Mouse (Mus musculus) lung, embryonic 14.5 days (tissue): ENCODE results near the gene Synpo2. TPM values are rescaled to one million over a fixed set of nuclear protein-coding genes. Genes with fewer than 3 reads are reported as not detected.

Experiments
- ATAC-seq: fragments of 200-750 bp; cut with Nextera tagmentation; 2 replicates; pipeline ENCODE4 v1.8.0; 2017; ENCODE audit warnings: mild to moderate bottlenecking, moderate TSS enrichment, moderate library complexity; ENCODE audit not compliant: insufficient read depth
- DNase-seq: peaks from one replicate; pipeline ENCODE4 v3.0.0-alpha.2; 2015
- H3K27ac ChIP-seq: fragments of 300-500 bp; sonication (generic); 2 replicates; pipeline ENCODE4 v1.5.1; 2014; ENCODE audit warnings: low read depth, mild to moderate bottlenecking, moderate library complexity
- H3K27me3 ChIP-seq: fragments of 300-500 bp; sonication (generic); 2 replicates; pipeline ENCODE4 v1.6.1; 2014; ENCODE audit warnings: low read length, control low read depth; ENCODE audit not compliant: insufficient read depth
- H3K36me3 ChIP-seq: fragments of 300-500 bp; sonication (generic); 2 replicates; pipeline ENCODE4 v1.6.1; 2014; ENCODE audit warnings: control low read depth; ENCODE audit not compliant: insufficient read depth
- H3K4me1 ChIP-seq: fragments of 300-500 bp; sonication (generic); 2 replicates; pipeline ENCODE4 v1.6.1; 2014; ENCODE audit warnings: antibody characterized with exemption, control low read depth; ENCODE audit not compliant: insufficient read depth
- H3K4me2 ChIP-seq: fragments of 300-500 bp; sonication (generic); 2 replicates; pipeline ENCODE4 v1.6.1; 2014; ENCODE audit warnings: mild to moderate bottlenecking
- H3K4me3 ChIP-seq: fragments of 300-500 bp; sonication (generic); 2 replicates; pipeline ENCODE4 v1.5.1; 2014; ENCODE audit warnings: low read depth, low read length
- H3K9ac ChIP-seq: fragments of 300-500 bp; sonication (generic); 2 replicates; pipeline ENCODE4 v1.6.1; 2014
- H3K9me3 ChIP-seq: fragments of 300-500 bp; sonication (generic); 2 replicates; pipeline ENCODE4 v1.6.1; 2016; ENCODE audit warnings: low read depth, low read length, control low read depth
- CTCF ChIP-seq: IDR thresholded peaks from 2 replicates; pipeline ENCODE4 v1.5.1; 2016; ENCODE audit warnings: antibody characterized with exemption, low read depth
- whole genome bisulfite sequencing: fragments of 180-500 bp; shearing (Covaris S2); extraction: QIAGEN DNeasy Blood & Tissue Kit; methylation state at CpG from one replicate; pipeline ENCODE4 v1.1.7; 2014; 5-methylcytosine and 5-hydroxymethylcytosine counted together
- polyA plus RNA-seq: library from polyadenylated mRNA; unstranded; fragments of >200 nt; fragmentation: Nextera tagmentation; extraction: Ambion mirVana; gene quantifications from 2 replicates; pipeline ENCODE4 v1.2.1, GENCODE M21; 2014

Synpo2 gene
- polyA plus RNA-seq, 1 experiment from 2014 or later: 13.2 TPM

- Histone ChIP-seq H3K36me3 (no peaks in the 10 kb centered on the region), H3K9me3 (no peaks in the 10 kb centered on the region), H3K4me3 (no peak overlapping the region), H3K27ac (no peak overlapping the region), H3K9ac (no peak overlapping the region), H3K4me1 (no peaks in the 10 kb centered on the region), H3K4me2 (no peak overlapping the region), H3K27me3 (no peaks in the 10 kb centered on the region)
- no peak for TF ChIP-seq CTCF
- ATAC-seq (no peak), DNase-seq (no peak)
- 43% methylated on average over 5 of the region's 5 CpGs for WGBS
Observed at GRCm38 (mm10) chr3:123166450-123166849, 69.5 kb downstream of the Synpo2 start.

GRCm38 (mm10) chr3:123164183-123164582, 71.8 kb downstream of the Synpo2 start:
- no peak for TF ChIP-seq CTCF
- H3K9ac ChIP-seq: no peak overlapping the region
- no peaks in the 10 kb centered on the region for H3K36me3 ChIP-seq
- no peaks in the 10 kb centered on the region for H3K4me1 ChIP-seq
- no peak overlapping the region for H3K4me2 ChIP-seq
- no peak for ATAC-seq
- H3K4me3 ChIP-seq: no peak overlapping the region
- no peaks in the 10 kb centered on the region for H3K27me3 ChIP-seq
- WGBS: 65% methylated on average over 1 of the region's 1 CpGs
- H3K27ac ChIP-seq: no peak overlapping the region
- DNase-seq: no peak
- H3K9me3 ChIP-seq: no peaks in the 10 kb centered on the region

GRCm38 (mm10) chr3:123163192-123163523, 72.8 kb downstream of the Synpo2 start:
- no peak for TF ChIP-seq CTCF
- DNase-seq (no peak), ATAC-seq (no peak)
- Histone ChIP-seq H3K27me3 (no peaks in the 10 kb centered on the region), H3K4me3 (no peak overlapping the region), H3K9me3 (no peaks in the 10 kb centered on the region), H3K36me3 (no peaks in the 10 kb centered on the region), H3K4me1 (no peaks in the 10 kb centered on the region), H3K27ac (peak overlapping the region; percentile 9; the same call in 1 of the 2 replicates), H3K4me2 (no peak overlapping the region), H3K9ac (no peak overlapping the region)
- WGBS: 46% methylated on average over 4 of the region's 4 CpGs

DNA sequence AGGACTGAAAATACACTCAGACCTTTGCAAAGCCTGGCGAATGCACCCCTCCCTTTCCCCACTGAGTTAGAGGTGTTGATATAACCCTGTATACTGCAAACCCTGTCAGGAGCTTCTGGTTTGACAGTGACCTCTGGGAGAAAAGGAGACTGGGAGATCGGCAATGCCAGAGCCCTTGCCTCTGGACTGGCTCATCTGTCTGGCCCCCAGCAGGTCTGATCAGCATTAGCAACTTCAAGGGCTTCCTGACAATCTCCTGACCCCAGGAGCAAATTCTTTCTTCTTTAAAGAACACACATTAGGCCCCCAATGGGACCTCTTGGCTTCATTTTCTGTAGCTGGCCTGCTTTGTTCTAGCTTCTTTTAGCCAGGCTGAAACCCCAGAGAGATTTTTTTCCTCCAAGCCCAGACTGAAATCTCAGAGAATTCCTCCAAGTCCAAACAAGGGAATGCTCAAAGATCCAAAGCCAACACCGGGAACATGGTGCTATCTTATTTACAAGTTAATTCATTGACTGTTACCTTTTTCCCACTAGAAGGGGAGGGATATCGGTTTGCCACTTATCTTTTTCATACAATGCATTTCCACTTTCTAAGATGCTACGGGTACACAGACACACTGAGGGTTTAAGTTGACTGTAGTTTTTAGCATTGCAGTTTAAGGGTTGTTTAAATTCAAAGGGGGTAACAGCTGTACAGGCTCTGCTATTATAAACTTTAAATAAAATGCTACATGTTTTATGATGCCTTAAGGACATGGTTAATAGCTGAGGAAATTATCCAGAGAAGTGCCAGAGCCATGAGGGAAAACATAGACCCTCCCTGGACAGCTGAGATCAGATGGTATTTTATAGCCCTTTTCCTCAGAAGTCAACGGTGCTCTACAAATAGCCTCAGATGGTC, 73.4 kb downstream of the Synpo2 start:
- no peak for TF ChIP-seq CTCF
- H3K4me3 ChIP-seq: no peak overlapping the region
- H3K4me1 ChIP-seq: no peaks in the 10 kb centered on the region
- H3K4me2 ChIP-seq: no peak overlapping the region
- no peaks in the 10 kb centered on the region for H3K9me3 ChIP-seq
- ATAC-seq: no peak
- WGBS: 36% methylated on average over 6 of the region's 6 CpGs
- H3K9ac ChIP-seq: no peak overlapping the region
- no peaks in the 10 kb centered on the region for H3K27me3 ChIP-seq
- H3K27ac ChIP-seq: peak overlapping the region; percentile 9; the same call in 1 of the 2 replicates
- H3K36me3 ChIP-seq: no peaks in the 10 kb centered on the region
- DNase-seq: no peak

DNA sequence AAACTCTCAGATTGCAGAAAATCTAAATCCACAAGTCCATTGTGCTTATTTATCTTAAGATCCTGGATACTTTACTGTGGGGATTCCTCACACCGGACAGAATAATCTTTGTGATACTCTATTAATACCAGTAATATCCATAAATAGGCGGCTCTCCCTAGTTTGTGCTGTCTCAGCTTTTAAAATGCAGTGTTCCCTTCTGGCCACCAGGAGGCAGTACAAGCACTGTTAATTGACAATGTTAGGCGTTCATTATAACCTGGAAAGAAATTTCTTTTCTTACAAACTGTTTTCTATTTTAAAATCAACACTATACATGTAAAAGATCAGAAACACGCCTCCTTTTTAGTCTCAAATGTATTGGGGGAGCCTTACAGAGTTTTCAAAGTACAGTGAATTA, 75.2 kb downstream of the Synpo2 start:
- no peaks in the 10 kb centered on the region for H3K4me1 ChIP-seq
- no peaks in the 10 kb centered on the region for H3K27me3 ChIP-seq
- WGBS: 11% methylated on average over 4 of the region's 4 CpGs
- no peak overlapping the region for H3K4me2 ChIP-seq
- H3K9me3 ChIP-seq: no peaks in the 10 kb centered on the region
- no peak overlapping the region for H3K4me3 ChIP-seq
- H3K9ac ChIP-seq: no peak overlapping the region
- H3K36me3 ChIP-seq: no peaks in the 10 kb centered on the region
- no peak for ATAC-seq
- peak; percentile 86 for DNase-seq
- H3K27ac ChIP-seq: no peak overlapping the region
- peak; percentile 85 for TF ChIP-seq CTCF

GRCm38 (mm10) chr3:123159139-123159824, 76.7 kb downstream of the Synpo2 start:
- Histone ChIP-seq H3K4me1 (no peaks in the 10 kb centered on the region), H3K9me3 (no peaks in the 10 kb centered on the region), H3K4me3 (no peak overlapping the region), H3K27me3 (no peaks in the 10 kb centered on the region), H3K9ac (no peak overlapping the region), H3K27ac (no peak overlapping the region), H3K4me2 (no peak overlapping the region), H3K36me3 (no peaks in the 10 kb centered on the region)
- ATAC-seq (peak; percentile 83), DNase-seq (peak; percentile 91)
- TF ChIP-seq CTCF: peak; percentile 85
- WGBS: 31% methylated on average over 9 of the region's 9 CpGs

DNA sequence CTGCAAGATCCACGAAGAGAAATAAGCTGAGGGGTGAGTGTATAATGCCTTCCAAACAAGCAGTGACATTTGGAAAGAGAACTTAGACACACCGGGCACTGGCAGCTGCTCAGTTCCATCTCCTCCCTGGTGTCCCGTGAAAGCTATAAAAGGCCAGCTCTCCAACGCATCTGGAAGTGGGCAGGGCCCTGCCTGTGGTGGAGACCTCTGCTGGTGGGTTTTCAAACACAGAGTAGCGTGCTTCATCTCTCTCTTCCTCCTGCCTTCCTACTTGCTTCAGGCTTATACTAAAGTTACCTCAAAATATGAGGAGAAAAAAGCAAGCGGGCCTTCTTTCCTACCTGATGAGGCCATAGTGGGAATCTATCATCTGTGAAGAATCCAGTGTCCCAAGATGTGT, 77.4 kb downstream of the Synpo2 start:
- no peak overlapping the region for H3K4me2 ChIP-seq
- no peak overlapping the region for H3K27ac ChIP-seq
- H3K4me1 ChIP-seq: no peaks in the 10 kb centered on the region
- DNase-seq (peak; percentile 69), ATAC-seq (peak; percentile 28; the same call in 1 of the 2 replicates)
- WGBS: 38% methylated on average over 6 of the region's 6 CpGs
- no peaks in the 10 kb centered on the region for H3K27me3 ChIP-seq
- no peak overlapping the region for H3K4me3 ChIP-seq
- TF ChIP-seq CTCF: peak; percentile 67
- H3K9ac ChIP-seq: no peak overlapping the region
- no peaks in the 10 kb centered on the region for H3K9me3 ChIP-seq
- no peaks in the 10 kb centered on the region for H3K36me3 ChIP-seq
